Mouse (Mus musculus) heart, embryonic 14.5 days (tissue): ENCODE measurements around the gene Sec61b. TPM values are rescaled to one million over a fixed set of nuclear protein-coding genes. Genes with fewer than 3 reads are reported as not detected.
A peak's percentile ranks its signal among the peaks of the same experiment; 100 is the strongest.

Source experiments
- ATAC-seq: fragments of 200-750 bp; cut with Nextera tagmentation; 2 replicates; pipeline ENCODE4 v1.8.0; 2017; ENCODE audit warnings: low read depth, moderate TSS enrichment; ENCODE audit not compliant: insufficient number of reproducible peaks, insufficient read depth, low FRiP score
- H3K27ac ChIP-seq, 2 experiments: fragments of 200-500 bp in 1 of 2; fragments of 300-500 bp in 1 of 2; sonication (generic) in 1 of 2; replicated peaks in 1 of 2; 2 replicates each; pipeline ENCODE4 v1.5.1; 2012 to 2014; ENCODE audit warnings: low read depth in 2 of 2, low read length in 2 of 2, control low read depth in 1 of 2, mild to moderate bottlenecking in 1 of 2, mixed read lengths in 1 of 2; ENCODE audit not compliant: control insufficient read depth in 1 of 2, insufficient read depth in 1 of 2
- H3K27me3 ChIP-seq: fragments of 300-500 bp; sonication (generic); 2 replicates; pipeline ENCODE4 v1.6.1; 2014; ENCODE audit warnings: mild to moderate bottlenecking, low read length, control low read depth; ENCODE audit not compliant: control insufficient read depth, insufficient read depth
- H3K36me3 ChIP-seq: fragments of 300-500 bp; sonication (generic); 2 replicates; pipeline ENCODE4 v1.6.1; 2014; ENCODE audit warnings: mild to moderate bottlenecking, control low read depth, low read length, mixed read lengths; ENCODE audit not compliant: control insufficient read depth, insufficient read depth
- H3K4me1 ChIP-seq, 2 experiments: fragments of 200-500 bp in 1 of 2; fragments of 300-500 bp in 1 of 2; sonication (generic) in 1 of 2; 2 replicates each; pipeline ENCODE4 v1.6.1; 2012 to 2014; ENCODE audit warnings: low read length in 2 of 2, control low read depth in 1 of 2, mixed read lengths in 1 of 2; ENCODE audit not compliant: control insufficient read depth in 2 of 2, insufficient read depth in 2 of 2
- H3K4me2 ChIP-seq: fragments of 300-500 bp; sonication (generic); 2 replicates; pipeline ENCODE4 v1.6.1; 2014; ENCODE audit warnings: mild to moderate bottlenecking, low read length
- H3K4me3 ChIP-seq, 2 experiments: fragments of 200-500 bp in 1 of 2; fragments of 300-500 bp in 1 of 2; sonication (generic) in 1 of 2; 2 replicates each; pipeline ENCODE4 v1.5.1; 2012 to 2014; ENCODE audit warnings: low read length in 2 of 2, mild to moderate bottlenecking in 2 of 2, control low read depth in 1 of 2, low read depth in 1 of 2, moderate library complexity in 1 of 2; ENCODE audit not compliant: control insufficient read depth in 1 of 2, insufficient read depth in 1 of 2
- H3K9ac ChIP-seq: fragments of 300-500 bp; sonication (generic); 2 replicates; pipeline ENCODE4 v1.6.1; 2014; ENCODE audit warnings: mild to moderate bottlenecking, low read length
- H3K9me3 ChIP-seq: fragments of 300-500 bp; sonication (generic); 2 replicates; pipeline ENCODE4 v1.6.1; 2016; ENCODE audit warnings: low read length, control low read depth; ENCODE audit not compliant: control insufficient read depth
- WGBS: fragments of 180-500 bp; shearing (Covaris S2); extraction: QIAGEN DNeasy Blood & Tissue Kit; methylation state at CpG from one replicate; pipeline ENCODE4 v1.1.7; 2014; 5-methylcytosine and 5-hydroxymethylcytosine counted together
- polyA plus RNA-seq: library from polyadenylated mRNA; unstranded; fragments of >200 nt; fragmentation: Nextera tagmentation; extraction: Ambion mirVana; gene quantifications from 2 replicates; pipeline ENCODE4 v1.2.1, GENCODE M21; 2014

Sec61b gene
- polyA plus RNA-seq: 146 and 156 TPM in 2 replicates

DNA sequence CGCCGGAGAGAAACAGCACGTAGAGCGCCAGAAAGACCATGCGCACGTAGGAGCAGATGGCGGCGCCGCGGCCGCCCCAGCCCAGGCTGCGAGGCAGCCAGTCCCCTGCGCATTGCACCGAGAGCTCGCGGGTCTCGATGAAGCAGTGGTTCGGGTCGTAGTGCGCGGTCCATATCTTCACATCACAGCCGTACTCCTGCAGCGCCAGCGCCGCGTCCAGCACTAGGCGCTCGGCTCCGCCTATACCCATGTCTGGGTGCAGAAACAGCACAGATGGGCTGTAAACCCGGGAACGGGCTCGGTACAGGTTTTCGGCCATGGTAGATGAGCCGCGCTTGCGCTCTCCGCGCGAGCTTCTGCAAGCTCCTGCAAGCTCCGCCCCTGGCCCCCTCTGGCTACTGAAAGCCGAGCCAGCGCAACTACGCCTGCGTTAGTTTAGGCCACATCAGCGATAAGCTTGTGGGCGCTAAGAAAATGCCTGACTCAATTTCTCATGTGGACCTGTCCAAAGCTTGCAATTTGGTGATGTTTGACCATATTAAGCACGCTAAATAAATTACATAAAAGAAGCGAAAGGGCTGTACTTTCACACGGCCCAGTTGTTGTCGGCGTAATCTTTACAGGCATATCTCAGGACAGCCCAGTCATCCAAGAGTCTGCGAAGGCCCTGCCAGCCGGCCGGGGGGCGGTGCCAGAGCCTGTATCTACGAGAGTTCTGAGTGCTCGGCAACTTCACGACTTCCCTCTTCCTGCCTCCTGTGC, at the start of gene Sec61b, which contains the start of gene Alg2:
TSS of gene Sec61b (plus strand) at position 691 of the 762 bp plus-strand sequence.
TSS of gene Alg2 (minus strand) at position 366 of the 762 bp plus-strand sequence.
- peak within 1 kb of the TSS; percentile 89 for H3K9ac ChIP-seq
- under 1% methylated on average over 58 of the region's 58 CpGs for WGBS
- no peaks in the 10 kb centered on the region for H3K27me3 ChIP-seq
- peaks cover 68% of the 10 kb centered on the region for H3K36me3 ChIP-seq
- peaks cover 2 to 24% of the 10 kb centered on the region in 2 experiments; a peak in 3 of 4 replicates for H3K4me1 ChIP-seq
- peak within 1 kb of the TSS; percentile 73 for H3K4me2 ChIP-seq
- ATAC-seq: peak; percentile 94
- peak within 1 kb of the TSS; percentile 94 to 96 for H3K27ac ChIP-seq
- H3K4me3 ChIP-seq: peak within 1 kb of the TSS; percentile 89 to 96
- no peaks in the 10 kb centered on the region for H3K9me3 ChIP-seq

DNA sequence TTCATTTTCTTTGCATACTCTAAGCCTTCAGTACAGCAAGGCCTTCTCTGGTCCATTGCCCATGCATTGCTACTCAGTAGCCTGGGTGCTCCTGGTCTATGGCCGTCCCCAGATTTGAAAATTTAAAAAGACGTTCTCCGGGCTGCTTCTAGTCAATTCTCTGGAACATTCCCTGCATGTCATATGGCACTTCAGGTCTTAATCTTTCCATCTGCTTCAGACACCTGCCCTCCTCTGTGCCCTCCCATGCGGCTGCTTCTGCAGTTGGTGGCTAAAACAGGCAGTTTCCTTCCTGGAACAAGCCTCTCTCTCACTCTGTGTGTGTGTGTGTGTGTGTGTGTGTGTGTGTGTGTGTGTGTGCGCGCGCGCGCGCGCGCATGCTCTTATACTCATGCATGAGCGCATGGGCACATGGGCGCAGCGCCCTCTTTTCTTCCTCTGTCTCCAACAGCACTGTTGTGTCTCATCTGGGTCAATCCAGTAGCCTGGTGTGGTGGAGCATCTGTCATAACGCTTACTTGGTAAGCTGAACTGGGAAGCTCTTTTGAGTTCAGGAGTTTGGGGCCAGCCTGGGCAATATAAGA, 49.1 kb upstream of the Sec61b start:
- no peak for ATAC-seq
- Histone ChIP-seq H3K9me3 (no peaks in the 10 kb centered on the region), H3K27ac (no peak overlapping the region), H3K4me3 (no peak overlapping the region), H3K27me3 (no peaks in the 10 kb centered on the region), H3K4me1 (no peaks in the 10 kb centered on the region; a peak in 2 of 4 replicates), H3K36me3 (no peaks in the 10 kb centered on the region), H3K4me2 (no peak overlapping the region), H3K9ac (no peak overlapping the region)
- 94% methylated on average over 16 of the region's 16 CpGs for WGBS

DNA sequence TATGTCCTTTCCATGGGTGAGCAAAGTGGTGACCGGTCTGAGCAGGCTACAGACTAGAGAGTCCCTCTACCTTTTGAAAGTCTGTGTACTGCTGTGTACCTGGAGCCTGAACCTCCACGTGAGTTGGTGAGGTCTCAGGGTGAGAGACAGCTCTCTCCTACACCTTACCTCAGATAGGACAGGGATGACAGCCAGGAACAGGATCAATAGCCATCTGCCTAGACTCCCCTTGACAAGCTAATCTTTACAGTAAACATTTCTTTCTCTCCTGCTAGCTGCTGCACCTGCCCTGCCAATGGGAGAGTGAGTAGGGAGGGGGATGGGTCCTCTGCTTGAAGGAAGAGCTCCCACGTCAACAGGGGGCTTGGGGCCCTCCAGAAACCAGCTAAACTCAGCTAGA, 46.9 kb upstream of the Sec61b start:
- Histone ChIP-seq H3K4me1 (no peaks in the 10 kb centered on the region; a peak in 2 of 4 replicates), H3K36me3 (no peaks in the 10 kb centered on the region), H3K9ac (no peak overlapping the region), H3K9me3 (no peaks in the 10 kb centered on the region), H3K27ac (no peak overlapping the region), H3K27me3 (no peaks in the 10 kb centered on the region), H3K4me2 (no peak overlapping the region), H3K4me3 (no peak overlapping the region)
- ATAC-seq: no peak
- WGBS: 68% methylated on average over 3 of the region's 3 CpGs

DNA sequence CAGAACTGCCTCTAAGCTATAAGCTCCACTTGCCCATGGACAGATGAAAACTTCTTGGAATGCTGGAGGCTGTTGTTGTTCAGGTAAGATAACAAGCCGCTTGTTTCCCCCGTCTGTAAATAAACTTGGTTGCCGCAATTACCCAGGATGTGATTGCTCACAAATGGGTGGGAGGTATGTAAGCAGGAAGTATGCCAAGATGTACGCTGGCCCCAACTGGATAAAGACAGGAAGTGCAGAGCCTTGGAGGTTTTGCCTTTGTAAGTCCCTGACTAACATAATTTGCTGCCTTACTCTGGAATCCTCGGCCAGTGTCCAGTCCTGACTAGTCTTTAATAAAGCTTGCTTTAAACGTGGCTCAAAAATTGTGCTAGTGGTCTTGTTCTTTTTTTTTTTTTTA, 43.9 kb upstream of the Sec61b start:
- ATAC-seq: no peak
- 42% methylated on average over 6 of the region's 6 CpGs for WGBS
- Histone ChIP-seq H3K27me3 (no peaks in the 10 kb centered on the region), H3K9ac (no peak overlapping the region), H3K27ac (no peak overlapping the region), H3K4me2 (no peak overlapping the region), H3K4me1 (no peaks in the 10 kb centered on the region; a peak in 1 of 4 replicates), H3K9me3 (no peaks in the 10 kb centered on the region), H3K4me3 (no peak overlapping the region), H3K36me3 (no peaks in the 10 kb centered on the region)

DNA sequence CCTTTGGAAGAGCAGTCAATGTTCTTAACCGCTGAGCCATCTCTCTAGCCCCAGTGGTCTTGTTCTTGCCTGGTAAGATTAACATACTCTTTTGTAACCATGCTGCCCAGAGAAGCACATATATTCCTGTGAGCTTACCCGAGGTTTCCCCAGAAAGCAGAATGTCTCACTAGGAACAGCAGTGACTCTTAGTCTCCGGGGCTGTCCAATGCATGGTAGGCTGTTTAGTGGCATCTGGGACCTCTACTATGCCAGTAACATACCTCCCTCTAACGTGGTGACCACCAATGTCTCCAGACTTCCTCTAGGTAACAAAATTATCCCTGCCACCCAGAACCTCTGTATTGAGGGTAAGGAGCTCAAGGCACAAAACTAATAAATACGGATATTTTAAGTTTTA, 43.4 kb upstream of the Sec61b start:
- WGBS: 78% methylated on average over 5 of the region's 5 CpGs
- Histone ChIP-seq H3K36me3 (no peaks in the 10 kb centered on the region), H3K27ac (no peak overlapping the region), H3K4me3 (no peak overlapping the region), H3K9ac (no peak overlapping the region), H3K4me1 (peaks cover 0 to 3% of the 10 kb centered on the region in 2 experiments; a peak in 1 of 4 replicates), H3K27me3 (no peaks in the 10 kb centered on the region), H3K4me2 (no peak overlapping the region), H3K9me3 (no peaks in the 10 kb centered on the region)
- no peak for ATAC-seq

DNA sequence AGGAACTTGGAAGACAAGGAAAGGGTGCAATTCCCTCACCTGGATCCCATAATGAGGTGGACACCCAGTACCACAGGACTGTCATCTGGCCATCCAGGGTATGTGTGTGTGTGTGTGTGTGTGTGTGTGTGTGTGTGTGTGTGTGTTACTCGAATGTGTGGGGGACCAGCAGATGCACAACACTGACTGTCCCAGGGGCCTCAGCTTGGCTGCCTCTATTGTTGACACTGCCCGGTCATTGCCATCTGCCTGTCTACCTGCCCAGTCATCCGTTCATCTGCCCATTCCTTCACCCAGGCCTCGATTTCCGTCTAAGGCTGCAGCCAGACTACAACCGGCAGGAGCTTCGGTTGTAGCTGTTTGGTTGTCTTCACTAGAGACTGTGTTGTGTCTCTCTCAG, 41.7 kb upstream of the Sec61b start:
- H3K9ac ChIP-seq: no peak overlapping the region
- H3K4me2 ChIP-seq: no peak overlapping the region
- no peak overlapping the region for H3K4me3 ChIP-seq
- no peaks in the 10 kb centered on the region for H3K36me3 ChIP-seq
- H3K4me1 ChIP-seq: peaks cover 5 to 9% of the 10 kb centered on the region in 2 experiments; a peak in 2 of 4 replicates
- no peaks in the 10 kb centered on the region for H3K9me3 ChIP-seq
- no peak overlapping the region for H3K27ac ChIP-seq
- H3K27me3 ChIP-seq: no peaks in the 10 kb centered on the region
- no peak for ATAC-seq
- WGBS: 88% methylated on average over 6 of the region's 7 CpGs

DNA sequence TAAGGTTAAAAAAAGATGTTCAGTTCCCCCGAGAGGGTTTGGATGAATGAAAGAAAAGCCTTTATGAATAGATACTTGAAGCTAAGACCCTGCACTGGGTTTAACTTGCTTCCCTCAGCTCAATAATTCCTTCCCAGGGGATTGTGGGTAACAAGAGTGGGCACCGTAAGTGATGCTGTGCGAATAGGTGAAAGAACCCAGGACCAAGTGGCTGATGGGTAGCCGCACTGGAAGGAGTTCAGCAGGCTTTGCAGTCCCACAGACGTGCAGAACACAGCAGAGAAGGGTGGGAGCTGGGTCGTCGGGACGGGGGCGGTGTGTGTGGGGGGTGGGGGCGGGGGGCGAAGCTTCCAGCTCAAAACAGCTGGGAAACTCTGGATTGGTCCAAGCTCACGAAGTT, 39.3 kb upstream of the Sec61b start:
- Histone ChIP-seq H3K4me1 (peaks cover 8 to 12% of the 10 kb centered on the region in 2 experiments; a peak in 3 of 4 replicates), H3K4me2 (no peak overlapping the region), H3K36me3 (no peaks in the 10 kb centered on the region), H3K9me3 (no peaks in the 10 kb centered on the region), H3K27me3 (no peaks in the 10 kb centered on the region), H3K9ac (no peak overlapping the region), H3K4me3 (no peak overlapping the region), H3K27ac (no peak overlapping the region)
- 59% methylated on average over 12 of the region's 12 CpGs for WGBS
- no peak for ATAC-seq
